Mouse (Mus musculus): ENCODE results near the gene Necap1.

Necap1 gene

DNA sequence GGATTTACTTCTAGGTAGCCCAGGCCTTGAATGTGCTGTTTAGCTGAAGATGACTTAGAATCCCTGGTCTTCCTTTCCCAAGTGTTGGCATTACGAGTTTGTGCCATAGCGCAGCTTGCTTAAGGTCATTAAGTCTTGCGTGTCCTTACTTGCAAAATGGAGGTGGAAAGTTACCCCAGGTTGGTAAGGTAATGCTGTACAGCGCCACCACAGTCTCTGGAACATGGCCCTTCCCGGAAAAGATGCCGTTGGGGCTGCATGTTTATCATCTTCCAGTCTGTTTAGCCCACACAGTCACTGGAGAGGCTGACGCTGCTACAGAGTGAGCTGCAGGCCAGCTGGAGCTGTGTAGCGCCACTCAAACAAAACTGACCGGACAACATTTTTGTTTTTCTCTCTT lies 9.3 kb downstream of the Necap1 start:
- DNase-seq (ENCODE audit: low read depth, low spot score), result no peak

DNA sequence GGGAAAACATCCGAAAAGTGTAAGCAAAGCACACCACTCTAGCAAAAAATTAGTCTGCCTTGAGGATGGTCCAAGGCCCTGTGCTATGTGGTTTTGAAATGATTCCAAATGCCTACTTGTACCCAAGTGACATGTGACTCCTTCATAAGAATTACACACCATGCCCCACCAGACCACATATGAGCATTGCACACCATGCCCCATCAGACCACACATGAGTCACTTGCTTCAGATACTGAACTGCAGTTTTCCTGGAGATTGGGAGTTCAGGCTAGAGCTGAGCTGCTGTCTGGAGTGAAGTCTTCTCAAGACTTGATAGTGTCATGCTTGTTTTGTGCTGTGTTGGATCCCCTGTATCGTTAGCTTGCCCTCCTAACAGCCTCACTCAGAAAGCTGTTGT lies 15.3 kb downstream of the Necap1 start:
- peak; percentile 51 for DNase-seq (ENCODE audit: low read depth, low spot score)

DNA sequence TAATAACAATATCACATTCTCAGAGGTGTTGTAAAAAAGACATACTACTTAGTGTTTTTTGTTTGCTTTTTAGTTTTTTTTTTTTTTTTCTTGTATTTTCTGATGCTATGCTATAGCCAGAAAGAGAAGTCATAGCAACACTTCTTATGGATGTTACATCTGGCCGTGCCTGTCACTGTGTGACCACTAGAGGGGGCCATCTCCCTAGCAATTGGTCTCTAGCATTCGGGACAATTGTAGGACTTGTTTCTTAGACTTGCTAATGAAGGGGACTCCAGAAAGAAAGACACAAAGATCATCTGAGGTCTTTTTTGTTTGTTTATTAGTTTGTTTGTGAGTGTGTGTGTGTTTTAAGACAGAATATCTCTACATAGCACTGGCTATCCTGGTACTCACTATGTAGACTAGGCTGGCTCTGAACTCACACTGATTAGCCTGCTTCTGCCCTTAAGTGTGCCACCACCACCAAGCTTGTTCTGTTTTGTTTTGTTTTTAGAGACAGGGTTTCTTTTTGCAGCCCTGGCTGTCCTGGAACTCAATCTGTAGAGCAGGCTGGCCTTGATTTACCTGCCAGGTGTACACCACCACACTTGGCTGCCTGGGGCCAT lies 18.3 kb downstream of the Necap1 start:
- peak; percentile 86 for DNase-seq (ENCODE audit: low read depth, low spot score)

DNA sequence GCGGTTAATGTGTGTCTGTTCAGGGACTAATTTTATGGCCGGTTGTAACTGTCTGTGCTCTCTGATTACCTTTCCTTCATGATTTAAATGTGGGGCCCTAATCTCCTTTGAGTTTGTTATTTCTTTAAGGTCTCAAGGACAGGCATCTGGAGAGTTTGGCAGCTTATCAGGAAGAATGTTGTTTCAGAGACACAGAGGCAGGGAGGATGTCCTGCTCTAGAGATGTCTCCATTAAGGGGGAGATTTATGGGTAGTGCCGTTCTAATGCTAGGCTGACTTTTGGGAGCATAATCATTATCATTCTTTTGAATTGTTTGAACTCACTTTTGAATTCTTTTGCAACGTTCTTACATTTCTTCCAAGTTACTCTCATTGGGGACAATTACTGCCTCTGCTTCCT lies 45.6 kb downstream of the Necap1 start:
- no peak for DNase-seq (ENCODE audit: low read depth, low spot score)

DNA sequence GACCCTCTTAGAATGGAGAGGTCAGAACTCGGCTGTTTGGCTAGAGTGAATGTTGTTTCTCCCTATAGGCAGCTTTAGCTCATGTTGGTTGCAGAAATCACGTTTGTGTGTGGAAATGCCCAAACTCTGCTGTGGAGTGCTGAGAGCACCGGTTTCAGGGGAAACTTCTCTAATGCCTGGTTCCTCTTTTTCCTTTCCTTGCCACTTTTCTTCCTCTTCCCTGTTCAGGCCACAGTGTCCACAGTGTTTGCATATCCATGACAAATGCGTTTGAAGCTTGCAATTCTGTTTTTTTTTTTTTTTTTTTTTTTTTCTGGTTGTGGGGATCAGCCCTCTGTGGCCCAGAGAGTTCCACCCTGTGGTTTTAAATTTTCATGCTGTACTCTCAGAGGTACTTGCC lies 47.2 kb downstream of the Necap1 start, which contains the start of gene Clec4a1:
TSS of gene Clec4a1 (plus strand) at position 398 of the 400 bp plus-strand sequence.
- DNase-seq (ENCODE audit: low read depth, low spot score), result no peak

DNA sequence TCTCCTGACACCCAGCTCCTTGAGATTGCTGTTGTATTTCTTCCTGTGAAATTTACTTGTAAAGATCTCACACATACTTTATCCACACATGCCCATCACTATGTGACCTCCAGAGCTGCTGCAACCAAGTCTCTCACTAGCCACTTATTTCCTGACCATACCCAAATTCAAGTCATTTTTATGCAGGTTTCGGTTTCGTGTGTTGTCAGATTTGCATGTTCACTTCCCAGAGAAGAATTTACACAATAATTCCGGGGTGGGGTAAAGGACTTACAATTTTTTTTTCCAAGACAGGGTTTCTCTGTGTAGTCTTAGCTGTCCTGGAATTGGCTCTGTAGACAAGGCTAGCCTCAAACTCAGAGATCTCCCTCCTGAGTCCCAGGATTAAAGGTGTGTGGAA lies 60.6 kb downstream of the Necap1 start:
- DNase-seq (ENCODE audit: low read depth, low spot score), result no peak

All from 3T3-L1 (cell line).